Mouse (Mus musculus): ENCODE measurements around the gene Fam213a.
A peak's percentile ranks its signal among the peaks of the same experiment; 100 is the strongest.

Fam213a gene

DNA sequence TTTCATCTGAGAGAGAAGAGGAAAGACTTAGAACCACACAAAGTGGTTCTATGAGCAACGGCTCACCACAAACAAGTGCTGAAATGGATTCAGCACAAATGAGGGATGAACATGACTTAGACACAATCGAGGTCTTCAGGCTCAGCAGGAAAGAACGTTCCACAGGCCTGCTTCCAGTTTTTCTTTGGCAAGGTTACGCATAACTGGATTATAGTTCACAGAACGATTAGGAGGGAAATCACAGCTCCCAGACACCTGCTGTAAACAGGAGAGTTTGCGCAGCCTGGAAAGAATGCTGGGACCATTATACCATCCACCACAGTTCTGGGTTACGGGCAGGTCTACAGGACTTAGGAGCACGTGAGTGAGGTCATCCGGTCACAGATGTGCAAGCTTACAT lies 7.9 kb downstream of the Fam213a start:
- DNase-seq (ENCODE audit: low read depth, low spot score): no peak

DNA sequence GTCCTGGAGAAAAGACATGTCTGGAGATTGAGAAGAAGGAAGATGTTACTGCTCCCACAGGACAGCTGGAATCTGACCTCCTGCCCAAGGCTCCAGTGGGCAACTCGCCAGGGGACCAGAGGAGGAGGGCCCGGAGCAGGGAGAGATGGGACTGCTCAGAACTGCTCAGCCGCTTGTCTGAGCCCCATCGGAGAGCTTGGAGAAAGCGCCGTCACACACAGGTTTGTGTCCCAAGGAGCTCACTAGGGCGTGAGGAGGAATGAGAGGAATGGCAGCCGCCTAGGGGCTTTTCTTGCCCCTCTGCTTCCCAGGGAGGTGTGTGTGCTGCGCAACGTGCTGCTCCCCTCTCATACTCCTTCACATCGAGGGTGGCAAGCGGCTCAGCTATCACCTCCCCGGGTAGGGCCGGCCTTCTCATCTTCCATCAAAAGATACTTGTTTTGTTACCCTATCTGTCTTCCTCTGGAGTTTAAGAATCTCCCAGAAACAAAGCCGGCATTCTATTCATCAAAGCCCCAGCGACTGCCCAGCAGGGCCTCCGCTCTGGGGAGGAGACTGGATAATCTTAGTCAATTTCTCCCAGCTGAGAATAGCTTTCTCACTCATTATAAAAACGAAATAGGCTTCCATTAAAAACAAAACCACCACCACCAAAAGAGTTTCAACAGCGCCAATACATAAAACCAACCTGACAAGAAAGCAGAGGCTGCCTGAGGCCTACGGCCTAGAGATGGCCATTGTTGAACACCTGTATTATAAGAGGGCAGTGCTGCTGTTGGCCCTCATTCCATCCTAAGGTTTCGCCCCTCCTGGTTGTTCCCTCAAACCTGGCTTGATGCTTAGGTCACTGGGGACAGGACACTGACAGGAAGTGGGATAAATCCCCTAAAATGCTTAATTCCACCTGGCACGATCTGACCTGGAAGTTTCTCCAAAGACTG lies 9.1 kb downstream of the Fam213a start:
- no peak for DNase-seq (ENCODE audit: low read depth, low spot score)

DNA sequence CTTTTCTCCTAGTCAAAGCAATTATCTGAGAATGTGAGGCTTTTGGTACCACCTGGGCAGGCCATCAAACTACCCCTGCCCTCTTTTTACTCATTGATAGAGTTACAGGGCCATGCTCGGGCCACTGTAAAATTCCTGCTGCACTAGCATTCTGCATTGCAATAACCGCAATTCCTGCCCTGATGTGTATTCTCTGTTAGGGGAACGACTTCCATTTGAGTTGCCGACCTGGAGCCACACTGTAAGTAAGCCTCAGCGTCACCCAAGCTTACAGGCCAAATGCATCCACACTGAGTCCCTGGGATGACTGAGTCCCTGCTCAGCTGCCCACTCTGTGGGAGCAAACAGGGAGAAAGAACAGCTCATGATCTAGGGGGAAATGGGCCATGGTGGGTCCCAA lies 12.0 kb downstream of the Fam213a start:
- DNase-seq (ENCODE audit: low read depth, low spot score): no peak

DNA sequence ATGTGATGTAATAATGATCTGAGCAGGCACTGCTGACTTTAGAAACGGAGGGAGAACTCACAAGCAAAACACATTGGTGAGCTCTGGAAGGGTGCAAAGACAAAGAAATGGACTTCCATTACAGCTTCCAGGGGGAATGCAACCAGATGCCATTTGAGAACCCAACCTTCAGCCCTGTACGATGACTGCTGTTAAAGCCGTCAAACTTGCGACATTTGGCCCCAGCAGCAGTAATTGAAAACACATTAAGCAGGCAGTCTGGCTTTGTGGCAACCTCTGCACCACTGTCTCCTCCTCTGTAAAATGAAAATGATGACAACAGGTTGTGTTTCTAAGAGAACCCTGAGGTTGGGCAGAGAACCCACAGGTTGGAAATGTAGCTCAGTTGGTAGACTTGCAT lies 12.8 kb downstream of the Fam213a start:
- DNase-seq (ENCODE audit: low read depth, low spot score): no peak

DNA sequence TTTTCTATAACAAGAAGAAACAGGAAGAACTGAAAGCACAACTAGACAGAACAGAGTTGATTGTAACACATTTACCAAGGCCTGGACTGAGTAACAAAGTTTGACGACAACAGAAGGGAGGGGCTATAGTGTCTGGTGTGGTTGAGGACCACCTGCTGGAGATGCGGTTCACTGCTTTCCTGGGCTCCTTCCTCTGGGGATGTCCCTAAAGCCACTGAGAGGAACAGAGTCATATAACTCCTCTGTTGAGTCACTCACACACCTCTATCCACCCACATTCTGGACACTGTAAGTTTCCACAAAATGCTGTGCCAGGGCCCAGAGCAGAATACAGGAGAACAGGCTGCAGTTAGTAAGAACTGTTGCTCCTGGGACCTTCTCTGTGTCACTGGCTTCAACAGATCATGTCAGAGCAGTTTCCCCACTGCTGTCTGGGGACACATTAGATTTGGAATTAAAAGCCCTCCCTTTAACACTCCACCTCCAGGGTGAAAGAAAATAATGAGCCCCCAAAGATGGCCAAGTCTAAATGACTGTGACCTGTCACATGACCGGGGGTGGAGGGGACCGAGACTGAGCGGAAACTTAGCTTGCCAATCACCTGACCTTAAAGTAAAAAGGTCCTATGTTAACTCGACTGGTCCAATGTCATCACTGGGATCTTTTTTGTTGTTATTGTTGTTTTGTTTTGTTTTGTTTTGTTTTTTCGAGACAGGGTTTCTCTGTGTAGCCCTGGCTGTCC lies 13.5 kb downstream of the Fam213a start:
- DNase-seq (ENCODE audit: low read depth, low spot score): no peak

DNA sequence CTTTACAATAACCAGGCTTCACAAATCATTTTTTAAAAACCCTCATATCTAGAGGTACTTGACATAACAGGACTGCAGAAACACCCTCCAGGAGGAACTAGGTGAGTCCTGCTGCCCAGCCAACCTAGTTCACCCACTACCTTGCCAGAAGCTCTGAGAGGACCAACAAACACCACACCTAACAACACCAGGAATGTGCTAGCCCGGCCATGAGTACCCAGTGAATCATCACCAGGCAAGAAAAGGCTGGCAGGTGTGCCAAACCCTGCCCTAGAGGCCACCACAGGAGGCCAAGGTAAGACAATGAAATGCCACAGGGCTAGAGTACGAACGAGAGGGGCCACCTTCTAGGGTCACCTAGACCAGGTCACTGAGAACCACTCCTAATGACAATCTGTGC lies 17.4 kb downstream of the Fam213a start:
- no peak for DNase-seq (ENCODE audit: low read depth, low spot score)

DNA sequence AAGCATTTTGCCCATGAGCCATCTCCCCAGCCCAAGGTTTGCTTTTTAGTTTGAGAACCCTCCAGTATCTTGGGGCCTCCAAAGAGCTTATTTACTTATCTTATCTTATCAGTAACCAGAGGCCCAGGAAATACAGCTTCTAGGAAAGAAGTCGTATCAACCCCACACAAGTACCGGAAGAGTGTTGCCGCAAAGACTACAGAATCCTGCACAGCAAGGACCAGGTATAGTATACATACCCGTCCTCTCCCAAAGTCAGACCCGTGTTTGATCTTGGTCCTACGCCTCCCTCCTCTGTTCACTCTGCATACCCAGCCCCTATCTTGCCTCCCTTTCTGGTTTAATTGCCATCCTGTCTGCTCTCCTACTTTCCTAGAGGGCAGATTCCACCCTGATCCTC lies 21.1 kb downstream of the Fam213a start:
- DNase-seq (ENCODE audit: low read depth, low spot score): no peak

DNA sequence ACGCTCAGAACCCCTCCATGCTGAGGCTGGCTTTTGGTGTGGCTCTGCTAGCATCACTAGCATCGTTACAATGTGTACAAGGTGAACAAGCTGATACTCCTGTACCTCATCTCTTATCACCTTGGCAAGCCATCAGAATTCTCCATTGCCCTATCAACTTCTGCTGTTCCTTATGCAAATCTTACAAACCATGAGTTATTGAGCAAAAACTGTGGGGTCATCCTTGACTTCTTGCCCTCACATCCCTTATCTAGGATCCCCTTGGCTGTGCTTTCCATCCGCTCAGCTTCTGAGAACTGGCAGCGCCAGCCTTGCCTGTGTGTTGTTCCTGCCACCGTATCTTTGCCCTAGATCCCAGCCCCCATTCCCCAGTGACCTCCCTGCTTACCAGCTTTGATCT lies 24.8 kb downstream of the Fam213a start:
- DNase-seq (ENCODE audit: low read depth, low spot score): no peak

DNA sequence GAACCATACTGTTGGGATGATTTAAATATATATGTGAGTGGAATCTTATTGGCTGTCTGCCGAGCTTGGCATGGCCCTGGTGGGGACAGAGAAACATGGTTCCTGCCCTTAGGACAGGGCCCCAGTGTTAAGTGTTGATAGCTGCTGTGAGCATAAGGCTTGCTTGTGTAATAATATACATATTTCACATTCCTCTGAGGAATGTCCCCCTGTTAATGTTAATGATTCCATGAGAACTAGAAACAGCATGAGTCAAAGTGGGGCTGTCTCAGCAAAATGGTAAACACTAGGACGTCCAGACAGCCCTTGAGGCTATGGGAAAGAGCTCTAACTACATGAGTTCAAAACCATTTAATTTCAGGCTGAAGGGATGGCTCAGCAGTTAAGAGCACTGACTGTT lies 26.4 kb downstream of the Fam213a start:
- no peak for DNase-seq (ENCODE audit: low read depth, low spot score)

DNA sequence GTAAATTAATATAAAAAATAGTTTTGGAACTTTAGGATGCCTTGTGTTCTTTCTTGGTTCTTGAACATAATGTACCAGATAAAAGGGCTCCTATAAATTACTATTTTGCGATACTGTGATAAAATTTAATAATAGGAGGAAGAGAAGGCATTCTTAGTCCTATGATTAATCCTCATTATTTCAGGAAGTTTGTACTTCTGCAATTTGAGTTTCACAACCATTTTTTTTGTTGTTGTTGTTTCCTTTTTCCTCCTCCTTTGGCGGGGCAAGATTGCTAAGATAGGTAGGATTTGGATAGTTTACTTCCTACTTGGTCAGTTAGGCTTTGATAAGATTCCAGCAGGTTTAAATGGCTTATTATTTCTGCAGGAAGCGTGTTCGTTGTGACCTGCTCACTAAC lies 28.0 kb downstream of the Fam213a start:
- DNase-seq (ENCODE audit: low read depth, low spot score): no peak

DNA sequence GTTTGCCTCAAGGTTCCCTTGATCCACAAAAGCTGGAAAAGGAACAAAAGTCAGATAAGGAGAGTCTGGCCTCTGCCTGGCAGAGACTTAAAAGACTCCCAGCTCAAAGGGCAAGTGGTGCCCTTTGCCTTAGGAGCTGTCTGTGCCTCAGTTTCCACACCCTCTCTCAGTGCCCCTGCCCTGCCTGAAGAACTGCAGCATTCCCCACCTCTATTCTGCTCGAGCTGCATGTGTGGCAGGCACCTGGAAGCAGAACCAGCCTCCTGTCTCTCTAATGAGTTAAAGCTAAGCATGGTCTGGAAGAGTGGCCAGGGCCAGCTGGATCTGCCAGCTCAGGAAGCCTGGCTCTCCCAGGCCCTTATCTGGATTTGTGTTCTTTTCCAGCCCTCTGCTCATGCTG lies 33.9 kb downstream of the Fam213a start:
- no peak for DNase-seq (ENCODE audit: low read depth, low spot score)

DNA sequence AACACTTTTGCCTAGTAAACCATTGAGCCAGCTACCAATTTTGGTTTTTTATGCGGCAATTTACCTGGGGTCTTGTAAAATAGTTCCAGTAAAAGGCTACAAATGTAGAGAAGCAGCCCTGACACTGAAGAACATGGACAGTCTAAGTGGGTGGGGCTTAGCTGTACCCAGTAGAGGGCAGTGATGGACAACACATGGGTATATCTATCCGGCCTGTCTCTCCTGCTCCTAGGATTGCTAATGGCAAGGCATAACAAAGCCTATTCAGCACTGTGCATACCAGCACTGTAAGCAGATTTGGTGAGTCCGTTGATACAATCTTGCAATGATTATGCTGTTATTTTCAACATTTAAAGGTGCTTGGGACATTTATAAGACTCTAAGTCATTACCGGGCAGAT lies 34.6 kb downstream of the Fam213a start:
- DNase-seq (ENCODE audit: low read depth, low spot score): peak; percentile 22

DNA sequence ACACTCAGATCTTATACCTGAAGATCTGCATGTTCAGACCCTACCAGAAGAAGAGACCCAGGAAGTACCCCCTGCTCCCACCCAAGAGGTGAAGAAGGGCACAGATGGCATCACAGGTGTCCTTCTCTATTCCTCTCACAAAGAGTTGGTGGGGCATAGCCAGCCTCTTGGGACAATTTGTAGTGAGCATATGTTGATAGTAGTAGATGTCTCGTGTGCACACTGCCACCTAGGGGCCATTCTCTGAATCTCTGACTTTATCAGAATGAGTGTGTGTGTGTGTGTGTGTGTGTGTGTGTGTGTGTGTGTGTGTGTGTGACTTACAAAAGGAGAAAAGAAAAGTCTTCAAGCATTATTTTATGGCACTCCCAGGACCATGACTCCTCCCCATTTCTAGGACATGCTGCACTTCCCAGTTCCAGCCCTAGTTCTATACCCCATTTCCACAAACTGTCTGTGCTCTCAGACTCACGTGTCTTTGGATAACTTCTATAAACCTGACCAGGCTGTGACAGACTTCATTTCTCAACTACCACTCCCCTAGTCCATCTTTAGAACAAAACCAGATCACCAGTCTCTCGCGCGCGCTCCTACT lies 38.4 kb downstream of the Fam213a start:
- peak; percentile 78 for DNase-seq (ENCODE audit: low read depth, low spot score)

DNA sequence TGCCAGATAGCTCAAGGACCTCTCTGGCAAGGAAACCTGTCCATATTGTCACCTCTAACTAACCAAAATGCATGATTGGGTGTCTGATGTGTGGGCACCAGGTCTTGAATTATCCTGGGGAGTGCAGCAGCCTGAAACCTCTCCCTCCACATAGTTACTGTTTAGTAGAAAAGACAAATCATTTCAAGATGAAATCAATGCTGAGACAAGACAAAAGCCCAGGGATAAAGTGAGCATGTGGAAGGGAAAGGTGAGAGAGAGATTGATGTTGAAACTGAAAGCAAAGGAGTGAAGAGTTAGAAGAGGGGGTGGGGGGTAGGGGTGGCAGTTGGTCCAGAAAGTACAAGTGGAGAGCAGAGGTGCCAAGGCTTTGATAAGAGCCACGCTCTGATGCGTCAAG lies 45.5 kb downstream of the Fam213a start:
- DNase-seq (ENCODE audit: low read depth, low spot score): no peak

DNA sequence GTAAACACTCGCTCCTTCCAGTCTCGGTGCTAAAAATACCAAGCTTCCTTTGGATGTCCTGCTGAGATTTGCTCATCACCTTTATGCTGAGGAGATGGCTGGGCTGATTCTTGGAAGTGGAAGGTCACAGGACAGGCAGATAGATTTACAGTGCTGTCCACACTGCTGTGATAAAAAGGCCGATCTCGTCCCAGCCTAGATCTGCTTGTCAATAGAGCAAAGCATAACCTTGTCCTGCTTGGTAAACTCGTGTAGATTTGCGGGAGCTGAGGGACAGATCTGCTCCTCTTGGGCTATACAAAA lies 46.0 kb downstream of the Fam213a start:
- DNase-seq (ENCODE audit: low read depth, low spot score): no peak

DNA sequence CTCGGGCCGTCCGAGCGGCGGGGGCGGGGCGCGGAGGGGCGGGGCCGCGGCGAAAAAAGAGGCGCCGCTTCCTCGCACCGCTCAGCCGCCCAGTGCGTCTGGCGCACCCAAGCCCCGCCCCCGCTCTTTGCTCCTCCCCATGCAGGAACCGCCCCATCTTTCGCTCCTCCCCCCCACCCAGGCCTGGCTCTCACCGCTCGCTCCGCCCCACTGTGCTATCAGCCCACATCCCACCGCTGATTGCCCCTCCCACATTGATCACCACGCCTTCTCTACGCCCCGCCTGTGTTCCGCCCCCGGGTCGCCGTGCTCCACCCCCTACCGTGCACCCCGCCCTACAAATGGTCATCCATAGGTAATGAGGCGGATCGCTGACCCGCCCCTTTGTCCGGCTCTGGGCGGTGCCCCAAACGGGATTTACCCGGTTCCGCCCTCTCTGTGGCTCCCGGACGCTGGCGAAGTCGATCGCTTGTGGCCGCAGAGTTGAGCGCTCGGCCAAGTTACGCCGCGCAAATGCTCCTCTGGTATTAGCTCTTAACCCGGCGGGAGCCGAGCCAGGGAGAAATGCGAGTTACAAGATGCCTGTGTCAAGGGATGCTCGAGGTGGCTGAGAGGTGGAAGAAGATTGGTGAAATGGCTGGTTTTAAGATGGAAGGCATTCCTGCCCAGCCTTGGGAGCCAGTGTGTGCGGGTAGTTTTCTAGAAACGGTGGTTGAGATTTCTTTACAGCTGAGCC lies 46.6 kb downstream of the Fam213a start:
- DNase-seq (ENCODE audit: low read depth, low spot score): peak; percentile 86

DNA sequence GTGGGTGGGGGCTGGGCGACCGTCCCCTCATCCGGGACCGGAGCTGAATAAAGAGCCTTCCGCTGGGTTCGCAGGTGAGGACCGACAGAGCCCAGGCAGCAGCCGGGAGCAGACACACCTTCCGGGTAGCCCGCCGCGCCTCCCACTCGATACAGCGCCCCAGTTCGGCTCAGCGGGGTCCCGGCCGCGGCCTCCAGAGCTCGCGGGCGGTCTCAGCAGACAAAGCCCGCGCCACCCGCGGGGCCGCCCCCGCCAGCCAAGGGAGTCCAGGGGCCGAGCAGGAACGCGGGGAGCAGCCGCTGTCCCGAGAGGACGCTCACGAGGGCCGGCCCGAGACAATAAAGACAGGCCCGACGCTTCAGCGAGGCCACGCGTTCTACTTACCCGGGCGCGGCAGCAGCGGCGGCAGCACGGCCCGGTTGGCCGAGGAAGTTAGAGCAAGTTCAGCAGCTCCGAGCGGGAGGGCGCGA lies 47.2 kb downstream of the Fam213a start, which contains the start of gene Tspan14:
Tspan14 (minus strand) TSS at position 416 of the 470 bp plus-strand sequence.
- no peak for DNase-seq (ENCODE audit: low read depth, low spot score)

DNA sequence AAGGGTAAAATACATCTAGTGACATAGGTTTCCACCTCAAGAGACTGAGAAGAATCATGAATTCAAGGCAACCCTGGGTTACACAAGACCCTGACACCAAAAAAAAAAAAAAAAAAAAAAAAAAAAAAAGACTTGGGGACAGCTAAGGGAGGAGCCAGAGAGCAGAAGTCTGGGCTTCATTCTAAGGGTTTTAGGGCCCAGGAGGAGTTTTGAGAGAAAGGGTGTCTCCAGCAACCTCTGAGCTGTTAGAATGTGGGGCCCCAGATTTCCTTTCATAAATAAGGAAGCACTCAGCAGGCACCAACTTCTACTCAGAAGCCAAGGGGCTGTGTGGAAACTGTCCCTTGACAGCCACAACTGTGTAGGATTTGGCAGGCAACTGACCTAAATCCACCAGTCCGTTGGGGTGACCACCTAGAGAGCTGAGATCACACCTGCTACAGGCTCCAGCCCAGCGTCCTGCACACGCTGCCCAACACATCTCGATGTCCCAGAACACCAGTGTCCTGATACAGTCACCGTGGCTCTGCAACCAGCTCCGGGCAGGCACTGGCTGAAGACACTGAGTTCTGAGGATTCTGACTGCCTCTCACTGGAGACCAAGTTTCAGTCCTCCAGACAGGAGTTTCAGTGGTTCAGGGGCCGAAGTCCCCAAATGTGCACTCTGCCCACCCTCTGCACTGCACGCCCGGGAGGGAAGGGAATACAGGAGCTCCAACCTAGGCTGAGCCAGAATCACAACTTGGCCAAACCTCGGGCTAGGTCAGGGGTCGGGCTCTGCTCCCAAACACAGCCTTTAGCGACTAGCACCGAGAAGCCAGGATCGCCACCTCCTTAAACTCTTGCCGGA lies 47.9 kb downstream of the Fam213a start:
- peak; percentile 32 for DNase-seq (ENCODE audit: low read depth, low spot score)

DNA sequence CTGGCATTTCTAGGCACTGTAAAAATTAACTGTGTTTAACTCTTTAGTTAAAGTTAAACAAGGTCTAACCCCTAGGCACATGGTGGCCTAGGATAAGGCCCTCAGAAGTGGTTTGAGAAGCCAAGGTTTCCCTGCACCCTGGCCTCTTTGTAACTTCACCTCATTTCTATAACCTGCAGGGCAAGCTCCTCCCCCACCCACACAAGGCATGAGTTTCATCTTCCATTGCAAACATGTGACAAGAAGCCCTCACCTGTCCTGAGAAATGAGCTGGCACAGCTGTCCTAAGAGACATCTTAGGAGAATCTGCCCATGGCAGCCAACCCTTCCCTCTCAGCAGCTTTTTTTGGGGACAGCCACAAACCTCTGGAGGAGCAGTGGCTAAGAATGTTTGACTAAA lies 48.7 kb downstream of the Fam213a start:
- DNase-seq (ENCODE audit: low read depth, low spot score): no peak

DNA sequence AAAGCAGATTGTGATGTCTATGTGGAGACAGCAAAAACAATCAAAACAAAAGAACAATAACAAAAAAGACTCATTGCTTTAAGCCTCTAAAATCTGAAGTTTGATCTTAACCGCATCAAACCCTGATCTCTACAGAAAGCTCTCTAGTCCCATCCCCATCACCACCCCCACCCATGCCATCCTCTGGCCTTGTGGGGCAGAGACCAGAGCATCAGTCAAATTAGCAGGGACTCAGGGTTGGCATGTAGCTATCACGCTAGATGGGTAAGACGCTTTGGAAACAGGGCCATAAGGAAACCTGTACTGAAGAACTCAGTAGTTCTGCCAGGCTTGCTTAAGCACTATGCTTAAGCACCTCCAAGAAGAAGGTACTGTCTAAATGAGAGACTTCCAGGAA lies 49.4 kb downstream of the Fam213a start:
- no peak for DNase-seq (ENCODE audit: low read depth, low spot score)

Data from 3T3-L1 (cell line).